Mouse (Mus musculus) cerebellum, postnatal 25 days (tissue): ENCODE measurements around the gene Vps41.
A peak's percentile ranks its signal among the peaks of the same experiment; 100 is the strongest.

Experiments used
- DNase-seq, 2 experiments: peaks; one replicate each; pipeline ENCODE4 v3.0.0; 2021; ENCODE audit warnings: mixed read lengths in 2 of 2

The Vps41 gene

DNA sequence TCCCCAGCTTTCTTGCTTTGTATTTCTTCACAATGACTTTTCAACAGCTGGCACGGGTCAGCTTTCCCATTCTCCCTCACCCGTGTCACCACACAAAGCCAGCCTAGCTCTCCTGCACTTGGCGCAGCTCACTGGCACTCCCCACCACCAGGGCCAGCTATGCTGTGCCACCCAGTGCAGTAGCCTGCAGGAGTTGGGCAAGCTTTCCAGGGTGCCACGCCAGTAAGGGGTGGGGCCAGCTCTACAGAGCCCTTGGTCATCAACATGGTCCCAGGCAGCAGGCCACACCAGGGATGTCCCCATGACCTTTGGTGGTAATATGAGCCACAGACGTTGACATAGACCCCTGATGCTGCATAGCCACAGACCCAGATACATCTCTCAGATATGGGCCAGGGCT, 80.5 kb downstream of the Vps41 start:
- no peak for DNase-seq

GRCm38 (mm10) chr13:18800434-18800833, 83.3 kb downstream of the Vps41 start:
- no peak for DNase-seq

GRCm38 (mm10) chr13:18809465-18809864, 92.4 kb downstream of the Vps41 start:
- DNase-seq: no peak

GRCm38 (mm10) chr13:18809978-18810675, 93.0 kb downstream of the Vps41 start:
- DNase-seq: peak; percentile 78 to 86

DNA sequence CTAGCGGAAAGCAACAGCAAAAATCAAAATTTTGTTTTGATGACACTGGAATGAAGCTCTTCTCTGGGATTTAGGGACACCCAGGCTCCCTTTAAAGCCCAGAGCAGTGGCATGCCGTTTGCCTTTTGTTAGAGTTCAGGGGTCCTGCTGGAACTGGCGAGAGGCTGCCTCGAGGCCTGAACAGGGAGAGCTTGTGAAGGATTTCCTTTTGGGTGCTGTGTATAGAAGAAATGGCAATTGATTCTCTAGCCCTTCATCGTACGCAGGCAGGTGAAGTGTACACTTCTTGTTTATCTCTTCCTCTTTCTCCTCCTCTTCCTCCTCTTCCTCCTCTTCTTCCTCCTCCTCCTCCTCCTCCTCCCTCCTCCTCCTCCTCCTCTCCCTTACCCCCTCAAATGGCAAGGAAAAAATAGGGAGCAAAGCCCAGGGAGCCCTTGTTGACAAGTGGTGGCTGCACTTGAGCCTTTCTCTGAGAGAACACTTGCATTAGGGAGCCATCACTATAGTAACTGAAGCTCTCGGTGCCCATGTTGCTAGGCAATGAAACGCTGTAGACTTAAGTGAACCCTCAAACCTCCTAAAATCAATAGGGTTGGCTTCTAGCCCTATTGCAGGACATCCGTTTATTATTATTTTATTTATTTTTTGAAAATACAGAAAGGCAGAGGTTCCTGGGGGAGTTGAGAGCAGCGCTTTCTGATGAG, 107.5 kb downstream of the Vps41 start:
- no peak for DNase-seq

DNA sequence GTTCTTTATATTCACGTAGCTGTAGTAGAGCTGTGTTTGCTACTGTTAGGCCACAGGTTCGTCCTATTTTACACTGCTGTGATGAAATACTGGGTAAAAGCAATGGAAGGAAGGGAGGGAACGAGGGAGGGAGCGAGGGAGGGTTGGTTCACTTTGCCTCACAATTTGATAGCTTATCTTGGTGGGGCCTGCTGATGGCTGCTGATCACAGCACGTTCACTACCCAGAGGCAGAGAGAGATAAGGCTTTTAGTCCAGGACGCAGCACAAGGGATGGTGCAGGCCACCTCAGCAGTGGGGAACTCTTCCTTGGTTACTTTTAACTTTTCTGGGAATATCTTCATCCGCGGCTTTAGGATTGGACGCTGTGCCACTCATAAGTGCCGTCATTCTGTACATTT, 109.9 kb downstream of the Vps41 start:
- DNase-seq: no peak

DNA sequence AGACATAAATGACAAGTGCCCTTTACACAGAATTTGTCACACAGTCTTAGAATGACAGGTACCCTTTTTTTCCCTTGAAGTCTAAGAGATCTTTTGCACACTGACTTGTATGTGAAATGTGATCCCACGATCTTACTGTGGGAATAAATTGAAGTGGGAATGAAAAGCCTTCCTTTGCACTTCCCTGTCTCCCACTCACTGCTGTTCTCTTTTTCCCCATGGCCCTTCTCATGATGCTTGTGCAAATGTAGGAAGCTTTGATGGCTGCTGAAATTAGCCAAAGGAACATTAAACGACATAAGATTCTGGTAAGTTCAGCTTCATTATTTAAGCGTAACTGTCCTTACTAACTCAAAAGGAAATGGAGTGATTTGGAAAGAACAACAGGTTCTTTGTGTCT, 113.4 kb downstream of the Vps41 start:
- DNase-seq: no peak

GRCm38 (mm10) chr13:18839231-18839630, 122.1 kb downstream of the Vps41 start:
- DNase-seq: no peak

DNA sequence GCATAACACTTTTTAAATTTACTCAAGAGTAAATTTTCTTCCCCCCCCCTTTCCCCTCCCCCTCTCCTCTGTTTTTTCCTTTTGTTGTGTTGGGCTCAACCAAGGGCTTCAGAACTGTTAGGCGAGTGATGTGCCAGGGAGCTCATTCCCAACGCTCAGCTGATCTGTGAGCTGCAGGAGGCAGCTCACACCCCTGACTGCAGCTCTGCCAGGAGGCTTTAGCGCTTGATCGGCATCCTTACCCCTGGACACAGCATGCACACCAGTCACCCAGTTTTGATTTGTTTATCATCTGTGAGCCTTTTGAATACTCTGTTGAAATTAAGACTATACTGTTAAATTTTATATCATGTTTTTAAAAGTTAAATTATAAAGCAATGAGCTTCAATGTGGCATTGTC, 123.3 kb downstream of the Vps41 start:
- no peak for DNase-seq

DNA sequence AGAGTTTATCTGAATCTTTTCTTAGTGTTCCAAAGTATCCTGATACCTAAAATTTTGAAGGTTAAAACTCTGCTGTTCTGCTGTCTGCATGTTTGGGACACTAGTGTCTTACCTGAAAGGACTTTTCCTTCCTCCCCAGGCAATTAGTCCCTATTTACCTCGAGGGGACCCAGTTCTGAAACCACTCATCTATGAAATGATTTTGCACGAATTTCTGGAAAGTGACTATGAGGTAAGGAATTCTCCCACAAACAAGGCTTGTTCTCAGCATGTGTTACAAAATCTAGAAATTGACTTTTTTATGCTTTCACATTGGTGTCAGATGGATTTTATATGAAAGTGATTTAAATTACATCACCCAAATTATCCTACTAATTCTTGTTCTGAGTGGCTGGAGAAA, 123.9 kb downstream of the Vps41 start:
- no peak for DNase-seq

DNA sequence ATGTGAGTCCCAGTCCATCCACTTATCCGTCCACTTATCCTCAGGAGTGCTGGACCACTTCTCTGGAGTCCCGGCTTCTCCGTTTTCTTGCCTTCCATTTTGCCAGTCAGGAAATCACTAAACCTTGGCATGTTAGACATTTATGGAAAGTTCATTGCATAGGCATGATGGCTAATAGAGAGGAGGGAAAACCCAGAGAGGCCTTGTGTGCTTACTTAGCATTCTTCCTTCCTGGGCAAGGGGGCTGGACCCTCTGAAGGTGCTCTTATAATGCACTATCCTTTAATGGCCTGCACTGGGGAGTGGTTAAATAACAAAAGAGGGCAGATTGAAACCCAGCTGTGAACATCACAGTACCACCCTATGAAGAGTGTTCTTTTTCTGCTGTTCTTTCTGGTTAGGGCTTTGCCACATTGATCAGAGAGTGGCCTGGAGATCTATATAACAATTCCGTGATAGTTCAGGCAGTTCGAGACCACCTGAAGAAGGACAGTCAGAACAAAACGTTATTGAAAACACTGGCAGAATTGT, 124.7 kb downstream of the Vps41 start:
- no peak for DNase-seq

DNA sequence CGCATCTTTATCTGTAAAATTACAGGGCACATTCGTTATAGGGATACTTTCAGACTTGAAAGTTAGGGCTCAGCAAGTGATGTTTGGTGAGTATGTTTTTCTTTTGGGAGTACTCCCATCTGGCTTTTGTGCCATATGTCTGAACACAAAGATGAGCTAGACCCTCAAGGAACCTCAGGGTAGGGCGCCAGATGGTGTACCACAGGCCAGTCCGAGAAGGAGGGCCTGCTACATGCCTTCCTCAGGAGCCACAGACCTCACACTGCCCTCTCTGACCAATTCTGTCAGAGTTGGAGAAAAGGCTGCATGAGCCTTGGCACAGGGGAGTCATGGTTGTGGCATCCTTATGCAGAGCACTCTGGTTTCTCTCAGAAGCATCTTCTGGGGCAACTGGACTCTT, 125.5 kb downstream of the Vps41 start:
- no peak for DNase-seq

DNA sequence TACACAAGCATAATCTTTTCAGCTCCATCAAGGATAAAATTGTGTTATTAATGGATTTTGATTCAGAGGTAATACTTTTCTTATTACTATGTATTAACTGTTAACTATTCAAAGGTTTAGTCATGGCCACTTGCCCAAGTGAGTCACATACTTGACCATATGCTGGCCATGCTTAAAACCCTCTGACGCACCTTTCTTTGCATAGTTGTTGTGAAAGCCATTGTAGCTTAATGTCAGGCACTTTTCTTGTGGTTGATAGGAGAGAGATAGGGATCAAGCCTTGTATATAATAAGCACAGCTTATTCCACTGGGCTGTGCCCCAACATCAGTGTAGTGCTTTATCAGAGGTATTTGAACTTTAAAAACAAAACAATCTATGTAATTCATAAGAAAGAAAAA, 126.5 kb downstream of the Vps41 start:
- no peak for DNase-seq

GRCm38 (mm10) chr13:18847386-18847785, 130.3 kb downstream of the Vps41 start:
- DNase-seq: no peak

DNA sequence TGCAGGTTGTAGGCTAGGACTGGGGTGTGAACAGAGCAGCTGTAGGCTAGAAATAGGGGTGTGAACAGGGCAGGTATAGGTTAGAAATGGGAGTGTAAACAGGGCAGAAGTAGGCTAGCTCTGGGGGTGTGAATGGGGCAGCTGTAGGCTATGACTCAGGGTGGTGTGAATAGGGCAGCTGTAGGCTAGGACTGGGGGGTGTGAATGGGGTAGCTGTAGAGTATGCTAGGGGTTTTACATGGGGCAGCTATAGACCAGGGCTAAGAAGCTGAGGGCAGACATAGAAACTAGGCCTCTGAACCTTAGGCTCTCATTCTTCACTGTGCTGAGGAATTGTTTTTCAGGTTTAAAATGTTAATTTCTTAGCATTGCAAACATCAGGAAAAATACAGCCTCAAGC, 132.5 kb downstream of the Vps41 start:
- no peak for DNase-seq

DNA sequence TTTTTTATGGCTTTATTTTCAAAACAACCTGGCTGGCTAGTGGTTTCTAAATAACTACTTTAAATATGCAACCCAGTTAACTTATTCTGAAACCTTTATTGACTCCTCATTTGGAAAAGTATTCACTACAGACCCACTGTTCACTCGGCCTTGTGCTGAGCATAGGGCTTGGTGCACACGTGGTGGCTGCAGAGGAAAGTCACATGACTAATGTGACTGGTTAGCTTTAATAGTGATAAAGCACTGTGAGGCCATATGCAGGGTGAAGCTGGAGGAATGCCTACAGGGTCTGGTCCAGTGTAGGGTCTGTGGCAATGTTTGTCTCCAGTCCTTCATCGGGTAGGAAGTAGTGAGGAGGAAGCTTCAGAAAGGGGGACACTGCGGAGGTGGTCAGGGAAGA, 134.1 kb downstream of the Vps41 start:
- no peak for DNase-seq

DNA sequence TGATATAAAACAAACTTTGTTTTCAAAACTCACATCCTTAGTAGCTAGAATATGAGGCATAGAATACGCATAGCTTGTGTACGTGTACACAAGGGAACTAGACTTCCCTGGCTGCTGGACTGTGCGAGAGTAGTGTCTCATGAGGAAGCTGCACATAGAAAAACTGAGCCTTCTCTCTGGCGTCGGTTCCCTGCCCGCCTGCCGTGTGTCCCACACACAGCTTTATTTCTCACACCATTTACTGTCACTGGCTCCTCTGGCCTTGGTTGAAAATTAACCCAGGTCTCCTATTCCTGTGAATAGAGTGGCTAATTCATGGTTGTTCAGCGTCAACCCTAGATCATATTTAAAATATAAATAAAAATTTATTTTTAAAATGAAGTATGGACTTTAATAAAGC, 135.6 kb downstream of the Vps41 start:
- no peak for DNase-seq

DNA sequence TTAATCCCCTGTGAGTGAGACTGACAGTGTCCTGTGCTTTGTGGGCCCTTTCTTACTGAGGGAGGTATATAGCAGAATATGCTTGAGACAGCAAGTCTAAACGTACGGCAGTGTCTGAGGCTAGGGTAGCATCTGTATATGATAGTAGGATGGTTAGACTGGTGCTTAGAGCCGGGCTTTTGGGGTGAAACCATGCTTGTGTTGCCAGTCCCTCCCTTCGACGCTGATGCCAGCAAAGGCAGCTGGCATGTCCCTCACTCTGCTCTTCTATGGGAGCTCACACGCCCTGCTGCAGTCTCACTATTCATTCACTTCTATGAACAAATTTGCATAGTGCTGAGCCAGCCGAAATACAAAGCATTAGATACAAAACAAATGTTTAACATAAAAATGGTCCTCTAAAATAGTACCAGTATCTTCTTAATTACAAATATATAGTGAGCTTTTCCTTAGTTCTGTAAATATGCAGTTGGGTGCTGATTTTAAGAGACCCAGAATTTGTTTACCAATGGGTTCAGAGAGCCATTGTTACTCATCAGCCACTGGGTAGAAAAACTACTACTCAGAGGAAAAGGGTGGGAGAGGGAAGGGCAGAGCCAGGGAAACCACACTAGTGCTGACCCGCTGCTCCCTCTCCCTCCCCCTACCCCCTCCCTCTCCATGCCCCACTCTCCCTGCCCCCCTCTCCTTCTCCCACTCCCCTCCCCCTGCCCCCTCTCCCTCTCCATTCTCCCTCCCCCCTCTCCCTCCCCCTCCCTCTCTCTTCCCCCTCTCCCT, 139.1 kb downstream of the Vps41 start:
- DNase-seq: no peak

GRCm38 (mm10) chr13:18858183-18858582, 141.1 kb downstream of the Vps41 start:
- no peak for DNase-seq

DNA sequence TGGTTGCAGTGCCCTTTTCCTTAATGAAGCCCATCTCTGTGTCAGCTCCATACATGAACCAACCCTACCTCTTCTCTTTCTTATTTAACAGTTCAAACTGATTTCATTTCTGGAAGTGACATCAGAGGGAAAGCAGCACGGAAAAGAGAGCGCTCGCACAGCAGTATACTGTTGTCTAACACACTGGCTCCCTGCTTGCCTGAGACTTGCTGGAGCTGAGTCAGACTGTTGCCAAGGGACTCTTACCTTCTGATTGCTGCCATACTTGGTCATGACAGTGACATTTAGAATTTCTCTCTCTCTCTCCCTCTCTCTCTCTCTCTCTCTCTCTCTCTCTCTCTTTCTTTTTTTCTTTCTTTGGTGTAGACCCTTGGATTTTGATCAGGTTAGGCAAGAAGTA, 142.3 kb downstream of the Vps41 start:
- no peak for DNase-seq

- peak; percentile 52 to 66 for DNase-seq
These were observed 151.0 kb downstream of the Vps41 start for GRCm38 (mm10) chr13:18868030-18868490.

DNA sequence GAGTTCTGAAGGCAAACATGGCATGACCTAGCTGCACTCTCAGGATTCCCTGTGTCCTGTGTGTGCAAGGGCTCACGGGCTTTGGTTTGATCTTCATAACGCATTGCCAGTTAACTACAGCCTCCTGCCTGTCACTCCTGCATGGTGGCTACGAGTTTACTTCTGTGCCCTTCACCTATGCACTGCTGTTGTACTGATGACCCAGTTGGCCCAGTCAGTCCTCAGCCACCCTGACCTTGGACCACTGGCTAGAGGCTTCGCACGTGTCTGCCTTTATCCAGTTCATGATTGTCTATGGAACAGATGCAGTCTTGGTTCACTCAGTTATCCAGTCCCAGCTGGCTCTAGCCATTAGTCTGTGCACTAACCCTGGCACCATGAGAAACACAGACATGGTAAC, 151.7 kb downstream of the Vps41 start:
- DNase-seq: no peak

GRCm38 (mm10) chr13:18875321-18875720, 158.2 kb downstream of the Vps41 start:
- no peak for DNase-seq

DNA sequence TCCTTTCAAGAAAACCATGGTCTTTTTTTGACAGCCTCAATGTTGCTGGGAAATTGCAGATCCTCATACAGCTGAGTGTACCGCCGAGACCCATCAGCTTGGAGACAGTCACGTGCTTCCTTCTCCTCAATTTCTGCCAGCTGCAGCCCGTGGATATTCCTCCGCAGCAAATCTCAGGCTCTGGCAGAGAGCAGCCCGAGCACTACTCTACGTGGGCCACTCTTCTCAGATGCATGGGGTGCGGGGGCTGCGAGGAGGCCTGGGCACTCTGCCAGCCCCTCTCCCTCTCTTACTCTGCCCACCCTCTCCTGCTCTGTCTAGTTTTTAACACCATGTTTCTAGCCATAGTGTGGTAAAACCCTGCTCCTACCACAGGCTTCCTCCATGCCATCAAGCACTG, 175.8 kb downstream of the Vps41 start:
- no peak for DNase-seq
